Mouse (Mus musculus) gastrocnemius, adult 2 months (tissue): ENCODE measurements at regions not wholly inside any gene's neighbourhood (a gene's known extent, or its start where the extent isn't known, plus 50 kb on each side); places are given as distances from the start of the nearest gene placed in this dataset.

Source experiments
- DNase-seq: peaks from one replicate; pipeline ENCODE4 v3.0.0; 2022
- H3K27ac ChIP-seq: fragments of 200-600 bp; 2 replicates; pipeline ENCODE4 v1.8.1; 2022; ENCODE audit warnings: mild to moderate bottlenecking
- H3K4me3 ChIP-seq: fragments of 200-600 bp; 2 replicates; pipeline ENCODE4 v1.8.1; 2022; ENCODE audit warnings: mild to moderate bottlenecking, moderate library complexity
- CTCF ChIP-seq: fragments of 200-600 bp; IDR thresholded peaks from 2 replicates; pipeline ENCODE4 v1.8.1; 2022; ENCODE audit warnings: antibody characterized with exemption, mild to moderate bottlenecking, moderate library complexity
- intact Hi-C: fragments of 180-260 bp; cut with DNase I; formaldehyde crosslinking; loops from one replicate; pipeline ENCODE4 v1.15.1; 2025

DNA sequence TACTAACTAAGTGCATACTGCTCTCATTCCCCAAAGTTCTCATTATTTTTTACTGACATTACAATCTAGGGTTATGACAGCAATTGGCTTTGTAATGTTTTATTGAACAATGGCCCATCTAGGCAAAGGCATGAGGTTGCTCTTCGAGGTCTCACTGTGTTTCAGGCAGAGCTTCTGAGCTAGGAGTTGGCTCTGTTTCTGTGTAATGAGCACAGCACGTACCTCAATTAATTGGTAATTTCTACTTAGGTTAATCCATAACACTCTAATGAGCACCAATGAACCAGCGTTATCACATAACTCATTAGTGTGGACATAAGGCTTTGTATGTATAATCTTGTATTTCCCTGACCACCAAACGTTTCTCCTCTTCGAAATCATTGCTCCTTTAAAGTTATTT, 398.6 kb upstream of the Gm10295 start:
- Histone ChIP-seq H3K27ac (no peak overlapping the region), H3K4me3 (no peak overlapping the region)
- TF ChIP-seq CTCF, result no peak
- intact Hi-C loops, result no loop called here
- no peak for DNase-seq

DNA sequence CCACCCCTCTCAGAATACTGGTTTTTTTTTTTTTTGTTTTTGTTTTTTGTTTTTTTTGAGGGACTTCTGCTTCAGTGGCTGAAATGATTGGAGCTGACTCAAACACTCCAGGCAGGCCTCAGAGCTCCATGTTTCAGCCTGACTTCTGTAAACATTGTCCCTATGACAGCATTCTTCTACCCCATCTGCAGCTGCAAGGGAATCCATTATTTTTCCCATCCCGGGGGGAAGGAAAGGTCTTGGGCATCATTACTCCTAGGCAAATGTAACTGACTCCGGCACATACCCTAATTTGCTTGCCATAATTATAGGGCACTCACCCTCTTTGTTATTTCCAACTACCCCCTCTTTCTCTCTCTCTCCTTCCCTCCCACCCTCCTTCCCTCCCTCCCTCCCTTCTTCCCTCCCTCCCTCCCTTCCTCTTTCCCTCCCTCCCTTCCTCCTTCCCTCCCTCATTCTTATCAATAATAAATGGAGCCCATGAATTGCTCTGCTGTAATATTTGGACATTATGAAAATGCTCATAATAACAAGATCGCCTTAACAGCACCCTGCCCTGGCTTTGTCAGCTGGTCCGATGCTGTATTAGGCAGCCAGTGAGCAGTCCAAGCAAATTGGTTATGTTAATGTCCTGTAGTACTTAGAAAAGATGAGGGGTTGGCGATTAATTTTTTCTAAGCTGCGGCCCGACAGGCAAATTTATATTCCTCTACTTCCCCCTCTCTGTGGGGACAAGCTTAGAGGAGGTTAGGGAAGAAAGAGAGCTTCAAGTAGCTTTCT, 395.0 kb upstream of the Gm10295 start:
- Histone ChIP-seq H3K27ac (no peak overlapping the region), H3K4me3 (no peak overlapping the region)
- no peak for DNase-seq
- no peak for TF ChIP-seq CTCF
- intact Hi-C loops, result no loop called here

DNA sequence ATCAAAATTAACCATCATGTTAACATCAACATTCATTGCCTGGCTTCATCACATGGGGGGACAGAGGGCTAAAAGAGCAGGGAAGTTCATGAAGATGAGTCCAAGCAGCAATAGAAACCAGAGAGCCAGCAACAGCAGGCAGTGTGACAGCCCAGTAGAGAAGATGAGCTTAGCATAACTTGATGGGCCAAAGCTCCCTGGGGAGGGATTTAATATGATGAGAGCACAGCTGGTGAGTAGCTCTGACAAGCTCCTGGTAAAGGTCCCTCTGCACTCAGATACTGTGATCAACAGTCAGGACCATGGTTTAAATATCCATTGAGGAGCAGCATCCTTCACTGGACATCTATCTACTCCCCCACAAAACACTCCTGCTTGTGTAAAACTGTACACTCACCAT, 377.2 kb upstream of the Gm10295 start:
- no peak overlapping the region for H3K4me3 ChIP-seq
- no peak overlapping the region for H3K27ac ChIP-seq
- DNase-seq, result no peak
- intact Hi-C loops, result no loop called here
- no peak for TF ChIP-seq CTCF

DNA sequence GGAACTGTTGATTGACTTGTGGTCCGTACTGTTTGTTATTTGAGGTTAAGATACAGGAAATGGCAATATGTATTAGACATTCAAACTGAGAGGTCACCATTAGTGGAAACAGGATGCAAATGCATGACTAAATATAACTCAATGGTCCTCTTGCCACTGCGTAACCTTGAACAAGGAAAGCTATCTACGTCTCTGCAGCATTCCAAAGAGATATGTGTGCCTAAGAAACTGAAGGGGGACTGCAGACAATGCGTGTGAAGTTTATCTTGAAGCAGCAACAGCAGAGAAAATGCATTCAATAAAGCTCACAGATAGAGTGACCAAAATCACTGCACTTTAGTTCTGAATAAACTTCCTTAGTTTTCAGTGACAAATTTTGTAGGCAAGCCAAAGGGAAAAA, 356.9 kb upstream of the Gm10295 start:
- Histone ChIP-seq H3K4me3 (no peak overlapping the region), H3K27ac (no peak overlapping the region)
- no peak for TF ChIP-seq CTCF
- no peak for DNase-seq
- intact Hi-C loops, result no loop called here

DNA sequence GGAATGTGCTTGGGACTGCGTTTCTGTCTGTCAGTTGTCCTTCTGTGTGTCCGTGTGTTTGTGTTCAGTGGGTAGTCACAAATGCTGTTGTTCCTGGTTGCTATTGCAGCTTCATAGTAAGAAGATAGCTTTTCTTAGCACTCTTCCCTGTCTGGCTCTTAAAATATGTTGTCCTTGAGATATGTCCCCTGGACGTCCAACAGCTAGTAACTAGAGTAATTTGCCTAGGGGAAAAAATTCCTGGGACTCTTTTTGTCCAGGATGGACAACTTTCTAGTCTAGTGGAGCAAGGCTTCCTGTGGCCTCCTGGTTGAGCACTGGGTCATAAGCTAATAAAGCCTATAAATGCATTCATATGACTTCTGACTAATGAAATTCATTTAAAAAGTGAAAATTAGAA, 354.9 kb upstream of the Gm10295 start:
- intact Hi-C loops, result no loop called here
- no peak for TF ChIP-seq CTCF
- peak overlapping the region; percentile 76 for H3K27ac ChIP-seq
- H3K4me3 ChIP-seq, result no peak overlapping the region
- no peak for DNase-seq

DNA sequence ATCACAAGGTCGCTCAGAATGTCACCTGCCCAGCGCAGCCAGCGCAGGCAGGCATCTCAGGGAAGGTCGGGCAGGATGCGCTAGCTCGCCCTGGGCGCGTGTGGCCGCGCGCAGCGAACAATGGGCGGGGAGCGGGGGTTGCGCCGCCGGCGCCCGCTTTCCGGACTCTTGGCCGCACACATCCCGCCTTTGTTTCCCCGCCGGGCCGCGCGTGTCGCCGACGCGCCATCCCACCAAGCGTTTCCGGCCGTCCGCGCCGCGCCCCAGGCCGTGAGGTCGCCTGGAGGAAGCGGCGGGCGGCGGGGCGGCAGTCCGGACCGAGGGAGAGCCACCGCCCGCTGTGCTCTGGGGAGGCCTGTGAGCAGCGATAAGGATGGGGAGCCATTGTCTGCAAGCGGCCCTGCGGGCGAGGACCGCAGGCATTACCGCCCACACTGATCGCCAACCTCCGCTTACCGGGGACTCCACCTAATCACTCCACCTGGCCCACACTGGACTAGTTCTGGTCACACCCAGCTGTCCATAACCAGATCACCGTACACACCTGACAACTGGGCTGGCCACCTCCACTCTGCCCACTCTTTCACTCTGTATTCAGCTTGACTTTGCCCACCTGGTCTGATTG, 354.3 kb upstream of the Gm10295 start:
- peak overlapping the region; percentile 63 for H3K4me3 ChIP-seq
- peak overlapping the region; percentile 76 for H3K27ac ChIP-seq
- peak; percentile 71 for DNase-seq
- intact Hi-C loops, result loop anchor here (2.0 kb wide), 1 partner anchor 119 kb away; no protein-coding TSS in a partner anchor
- no peak for TF ChIP-seq CTCF

DNA sequence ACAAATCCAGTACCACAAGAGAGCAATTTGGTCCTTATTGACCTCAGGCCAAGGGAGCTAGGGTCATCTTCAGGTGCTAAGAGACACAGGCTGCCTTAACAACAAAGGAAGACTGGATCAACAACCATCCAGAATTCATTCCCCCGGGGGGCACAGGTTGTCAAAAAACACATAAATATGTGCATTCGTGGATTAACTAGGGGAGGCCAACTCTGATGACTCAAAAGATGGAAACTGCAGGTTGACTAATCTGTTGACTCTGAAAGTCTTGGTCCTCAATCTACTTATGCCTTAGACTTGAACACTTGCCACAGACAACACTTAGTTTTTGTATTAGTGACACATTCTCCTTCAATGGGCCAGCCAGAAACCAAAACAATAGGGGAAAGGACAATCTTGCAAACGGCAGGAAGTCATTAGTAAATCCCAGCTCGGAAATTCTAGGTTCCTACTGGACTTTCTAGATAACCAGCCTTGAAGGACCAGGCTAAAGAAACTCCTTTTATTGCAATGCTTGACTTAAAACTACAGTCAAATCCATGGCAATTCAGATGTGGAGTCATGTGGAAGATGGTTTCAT, 353.5 kb upstream of the Gm10295 start:
- no peak for TF ChIP-seq CTCF
- intact Hi-C loops, result loop anchor here (2.0 kb wide), 1 partner anchor 118 kb away; no protein-coding TSS in a partner anchor
- DNase-seq, result no peak
- Histone ChIP-seq H3K27ac (peak overlapping the region; percentile 76), H3K4me3 (peak overlapping the region; percentile 63)
